ENCODE assay signal across 8 mouse cellular contexts in the genomic region with DNA sequence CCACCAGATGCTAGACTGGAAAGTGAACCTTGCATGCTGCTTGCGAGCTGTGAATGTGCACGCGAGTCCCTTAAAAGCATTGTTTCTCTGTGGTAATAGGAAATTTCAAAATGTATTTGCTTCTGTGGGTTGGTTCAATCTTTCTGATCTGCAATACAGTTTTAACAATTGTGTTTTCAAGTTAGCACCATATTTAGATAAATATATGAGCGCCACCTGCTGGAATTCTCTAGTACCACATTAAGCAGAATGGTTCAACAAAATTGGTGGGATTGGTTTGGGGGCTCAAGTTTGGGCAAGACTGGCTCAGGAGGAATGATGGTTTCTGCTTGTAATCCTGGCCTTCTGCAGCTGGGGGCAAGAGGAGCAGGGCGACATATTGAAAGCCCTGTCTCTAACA. TPM values are rescaled to one million over a fixed set of nuclear protein-coding genes. Genes with fewer than 3 reads are reported as not detected.
DNase-seq lines count a peak whose midpoint lies in the region; TF ChIP-seq lines count a peak whose summit lies in the region.
"Had no signal": no experiment of that assay in that cellular context is flagged by ENCODE, and none has a peak within 500 bp of the region (broad histone marks: within the 10 kb centered on the region; RNA-seq: fewer than 3 reads in every experiment).

No protein-coding gene starts in this region.

- TF ChIP-seq CTCF in E14TG2a.4 (conservative IDR thresholded peaks at IDR 0.05; ENCODE audit: low read length), result peak; percentile 70
- peak; percentile 51; the same call in 1 of the 2 replicates for TF ChIP-seq CTCF in small intestine, adult 2 months (IDR thresholded peaks at IDR 0.05; ENCODE audit: extremely low read depth, insufficient read length, insufficient replicate concordance, low read depth, low read length)

- no peak overlapping the region for H3K27ac ChIP-seq in small intestine, adult 2 months (ENCODE audit: insufficient read depth, low read depth, low read length)

- H3K4me3 ChIP-seq in E14TG2a.4 (replicated peaks; ENCODE audit: low read length), result no peak overlapping the region
- no peak overlapping the region for H3K4me3 ChIP-seq in small intestine, adult 2 months (ENCODE audit: low read depth, low read length)

- peaks cover 8% of the 10 kb centered on the region; the same call in 1 of the 2 replicates for H3K9me3 ChIP-seq in E14TG2a.4 (ENCODE audit: low read length)

- H3K4me1 ChIP-seq in E14TG2a.4 (replicated peaks; ENCODE audit: low read depth, low read length), result peaks cover 29% of the 10 kb centered on the region
- no peaks in the 10 kb centered on the region for H3K4me1 ChIP-seq in small intestine, adult 2 months (ENCODE audit: control insufficient read depth, insufficient read depth, insufficient read length, low read length)

- intact Hi-C loops in left cerebral cortex, postnatal 25 days (cut with DNase I), result loop anchor here (5.0 to 10.0 kb wide), 3 partner anchors 644 to 901 kb away; no protein-coding TSS in a partner anchor

- no peaks in the 10 kb centered on the region for H3K27me3 ChIP-seq in E14TG2a.4 (ENCODE audit: insufficient read depth, low read length)
- no peaks in the 10 kb centered on the region for H3K27me3 ChIP-seq in small intestine, adult 2 months (ENCODE audit: control insufficient read depth, insufficient read depth, low read length)

- no peaks in the 10 kb centered on the region for H3K36me3 ChIP-seq in E14TG2a.4 (ENCODE audit: insufficient read depth, low read length)
- H3K36me3 ChIP-seq in small intestine, adult 2 months (ENCODE audit: control insufficient read depth, insufficient read depth, low read length), result no peaks in the 10 kb centered on the region

- peak; percentile 11 for DNase-seq in kidney, adult 18-20 months
- DNase-seq in kidney, adult 11 months, result no peak
- DNase-seq in R1 (ENCODE audit: low read depth, low spot score), result peak; percentile 46
- DNase-seq in fibroblast of lung, adult 2 months (ENCODE audit: low read depth), result peak; percentile 12
- DNase-seq in left cerebral cortex, postnatal 25 days (ENCODE audit: low spot score in 2 of 2), result peak; percentile 49 to 61

- TF ChIP-seq POLR2A in small intestine, adult 2 months (IDR thresholded peaks at IDR 0.05; ENCODE audit: low read depth, low read length), result no peak

- WGBS in small intestine, adult 2 months, result 48% methylated on average over 5 of the region's 5 CpGs

RNA-seq across cellular contexts. Expression of a gene that starts 46.6 kb away (rescaled TPM):
- total RNA-seq in left cerebral cortex, postnatal 25 days (2021), result not detected
- not detected in 2 replicates for polyA plus RNA-seq in small intestine, adult 2 months (2012; rRNA removed)
- polyA plus RNA-seq: stomach, embryonic 16.5 days had no signal
